Mouse (Mus musculus): ENCODE measurements around the gene Csmd2. TPM values are rescaled to one million over a fixed set of nuclear protein-coding genes. Genes with fewer than 3 reads are reported as not detected.

Gene Csmd2
- polyA plus RNA-seq, 1 experiment from 2014 or later = 0.05 TPM

DNA sequence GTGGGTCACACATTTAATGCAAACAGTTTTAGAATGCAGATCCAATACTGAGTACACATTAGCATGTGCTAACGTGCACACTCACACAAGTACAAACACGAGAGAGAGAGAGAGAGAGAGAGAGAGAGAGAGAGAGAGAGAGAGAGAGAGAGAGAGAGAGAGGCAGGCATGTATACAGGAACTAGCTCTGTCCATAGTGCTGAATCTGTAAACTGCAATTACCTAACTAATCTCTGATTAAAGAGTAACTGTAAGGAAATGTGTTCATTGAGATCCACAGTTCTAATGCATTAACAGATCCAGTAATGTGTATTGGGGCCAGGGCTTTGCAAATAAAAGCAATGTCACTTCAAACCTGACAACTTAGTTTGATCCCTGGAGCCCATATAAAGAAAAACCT lies 257.5 kb downstream of the Csmd2 start:
- no peak overlapping the region for H3K4me2 ChIP-seq (replicated peaks; ENCODE audit: low read depth)
- no peak overlapping the region for H3K4me3 ChIP-seq (ENCODE audit: low read depth, low read length)
- H3K27me3 ChIP-seq (replicated peaks; ENCODE audit: control insufficient read depth, insufficient read depth, low read length) = no peaks in the 10 kb centered on the region
- no peak overlapping the region for H3K27ac ChIP-seq (ENCODE audit: low read depth, low read length)
- H3K4me1 ChIP-seq (replicated peaks; ENCODE audit: control insufficient read depth, insufficient read depth, low read length) = no peaks in the 10 kb centered on the region
- no peak for TF ChIP-seq CTCF (IDR thresholded peaks at IDR 0.05; ENCODE audit: low read depth)
- no peaks in the 10 kb centered on the region for H3K36me3 ChIP-seq (ENCODE audit: control insufficient read depth, insufficient read depth)
- no peak overlapping the region for H3K9ac ChIP-seq (ENCODE audit: low read depth, low read length)
- 10% methylated on average over 2 of the region's 2 CpGs for WGBS
- no peak for ATAC-seq
- H3K9me3 ChIP-seq (ENCODE audit: control insufficient read depth) = no peaks in the 10 kb centered on the region

DNA sequence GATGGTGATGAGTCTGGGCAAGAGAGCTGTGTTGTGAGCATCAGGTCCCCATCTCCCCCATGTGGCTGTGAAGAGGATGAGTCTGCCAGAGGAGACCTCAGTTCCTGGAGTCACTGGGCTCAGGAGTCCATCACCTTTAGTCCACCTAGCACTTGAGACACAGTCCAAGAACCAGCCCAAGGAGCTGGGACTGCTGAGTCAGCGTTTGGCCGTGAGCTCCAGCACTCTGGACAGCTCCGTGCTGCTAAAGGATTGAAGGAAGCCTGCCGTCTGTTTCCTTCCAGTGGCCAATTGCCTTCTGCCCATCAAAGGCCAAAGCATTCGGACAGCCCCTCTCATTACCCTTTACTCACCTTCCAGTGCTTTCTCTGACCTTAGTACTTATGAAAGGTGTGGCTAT lies 261.0 kb downstream of the Csmd2 start:
- no peak overlapping the region for H3K4me3 ChIP-seq (ENCODE audit: low read depth, low read length)
- no peak overlapping the region for H3K9ac ChIP-seq (ENCODE audit: low read depth, low read length)
- no peak for TF ChIP-seq CTCF (IDR thresholded peaks at IDR 0.05; ENCODE audit: low read depth)
- no peak overlapping the region for H3K27ac ChIP-seq (ENCODE audit: low read depth, low read length)
- H3K4me1 ChIP-seq (replicated peaks; ENCODE audit: control insufficient read depth, insufficient read depth, low read length) = no peaks in the 10 kb centered on the region
- H3K4me2 ChIP-seq (replicated peaks; ENCODE audit: low read depth) = no peak overlapping the region
- H3K9me3 ChIP-seq (ENCODE audit: control insufficient read depth) = no peaks in the 10 kb centered on the region
- no peaks in the 10 kb centered on the region for H3K36me3 ChIP-seq (ENCODE audit: control insufficient read depth, insufficient read depth)
- whole genome bisulfite sequencing = 2% methylated on average over 5 of the region's 5 CpGs
- ATAC-seq = no peak
- no peaks in the 10 kb centered on the region for H3K27me3 ChIP-seq (replicated peaks; ENCODE audit: control insufficient read depth, insufficient read depth, low read length)

DNA sequence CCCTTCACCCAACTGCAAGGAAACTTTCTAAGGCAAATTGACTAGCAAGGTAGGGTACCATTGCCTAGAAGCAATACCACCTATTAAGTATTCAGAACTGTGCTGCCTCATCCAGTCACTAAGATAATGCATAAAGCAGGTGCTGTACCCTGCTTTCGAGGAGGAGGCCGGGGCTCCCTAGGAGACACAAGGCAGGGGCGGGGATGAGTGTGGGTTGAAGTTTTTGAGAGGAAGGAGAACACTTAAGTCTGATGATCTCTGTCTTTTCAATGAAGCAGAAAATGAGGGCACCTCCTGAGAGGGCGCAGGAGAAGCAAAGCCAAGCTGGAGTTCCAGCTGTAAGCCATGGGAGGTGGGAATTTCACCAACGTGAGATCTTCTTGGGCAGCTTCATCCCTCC lies 271.6 kb downstream of the Csmd2 start:
- Histone ChIP-seq H3K9ac (ENCODE audit: low read depth, low read length) (no peak overlapping the region), H3K27ac (ENCODE audit: low read depth, low read length) (no peak overlapping the region), H3K9me3 (ENCODE audit: control insufficient read depth) (no peaks in the 10 kb centered on the region), H3K4me3 (ENCODE audit: low read depth, low read length) (no peak overlapping the region), H3K4me1 (replicated peaks; ENCODE audit: control insufficient read depth, insufficient read depth, low read length) (no peaks in the 10 kb centered on the region), H3K4me2 (replicated peaks; ENCODE audit: low read depth) (no peak overlapping the region), H3K27me3 (replicated peaks; ENCODE audit: control insufficient read depth, insufficient read depth, low read length) (no peaks in the 10 kb centered on the region), H3K36me3 (ENCODE audit: control insufficient read depth, insufficient read depth) (no peaks in the 10 kb centered on the region)
- WGBS = 80% methylated on average over 5 of the region's 5 CpGs
- no peak for ATAC-seq
- TF ChIP-seq CTCF (IDR thresholded peaks at IDR 0.05; ENCODE audit: low read depth) = no peak

DNA sequence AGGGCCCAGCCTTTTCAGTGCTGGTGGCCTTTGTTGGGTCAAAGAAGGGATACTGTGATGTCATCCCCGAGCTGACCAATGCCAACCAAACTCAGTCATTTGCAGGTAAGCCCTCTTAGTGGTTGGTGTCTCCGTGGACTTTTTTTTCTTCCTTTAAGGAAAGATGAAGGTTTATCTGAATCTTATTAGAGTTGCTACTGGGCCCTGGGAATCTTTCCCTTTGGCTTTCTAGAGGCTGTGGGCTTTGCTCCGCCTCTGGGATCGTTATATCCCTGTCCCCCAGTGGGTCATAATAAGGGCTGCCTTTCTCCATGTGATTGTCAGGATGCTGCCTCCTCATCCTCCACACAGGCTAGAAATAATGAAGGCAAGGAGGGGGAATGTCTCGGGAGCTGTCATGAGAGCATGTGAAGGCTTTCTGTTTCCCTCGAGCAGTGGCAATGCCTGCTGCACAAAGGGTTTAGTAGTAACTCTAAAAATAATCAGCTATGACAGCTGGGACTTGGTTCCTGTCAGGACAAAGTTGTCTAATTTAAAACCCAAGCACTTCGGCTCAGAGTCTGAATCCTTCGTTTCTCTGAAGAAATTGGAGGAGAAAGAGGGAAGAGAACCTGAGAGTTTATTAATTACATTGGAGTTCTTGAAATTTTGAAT lies 273.4 kb downstream of the Csmd2 start, which contains the start of gene Hmgb4:
Gene Hmgb4 (minus strand): TSS at position 51 of the 654 bp plus-strand sequence.
- Histone ChIP-seq H3K4me3 (ENCODE audit: low read depth, low read length) (no peak within 1 kb of the TSS), H3K9me3 (ENCODE audit: control insufficient read depth) (no peaks in the 10 kb centered on the region), H3K27me3 (replicated peaks; ENCODE audit: control insufficient read depth, insufficient read depth, low read length) (no peaks in the 10 kb centered on the region), H3K9ac (ENCODE audit: low read depth, low read length) (no peak within 1 kb of the TSS), H3K27ac (ENCODE audit: low read depth, low read length) (no peak within 1 kb of the TSS), H3K36me3 (ENCODE audit: control insufficient read depth, insufficient read depth) (no peaks in the 10 kb centered on the region), H3K4me2 (replicated peaks; ENCODE audit: low read depth) (no peak within 1 kb of the TSS), H3K4me1 (replicated peaks; ENCODE audit: control insufficient read depth, insufficient read depth, low read length) (no peaks in the 10 kb centered on the region)
- no peak for ATAC-seq
- 73% methylated on average over 8 of the region's 8 CpGs for WGBS
- TF ChIP-seq CTCF (IDR thresholded peaks at IDR 0.05; ENCODE audit: low read depth) = no peak

DNA sequence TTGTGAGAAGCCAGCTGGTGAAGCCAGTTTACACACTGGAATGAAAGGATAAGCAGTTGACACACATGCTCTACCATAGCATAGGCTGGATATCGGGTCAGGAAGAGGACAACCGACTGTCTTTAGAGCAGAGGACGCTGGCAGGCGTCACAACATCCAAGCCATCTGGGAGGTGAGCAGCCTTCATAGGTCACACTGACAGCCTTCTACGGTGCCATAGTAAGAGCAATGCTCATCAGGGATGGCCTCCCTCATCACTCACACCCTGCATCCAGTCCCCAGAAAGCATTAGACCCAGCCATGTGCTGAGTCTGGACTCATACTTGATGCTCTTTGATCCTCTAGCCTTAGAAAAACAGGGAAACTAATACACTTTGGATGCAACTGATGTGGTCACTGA lies 276.8 kb downstream of the Csmd2 start:
- WGBS = 66% methylated on average over 5 of the region's 5 CpGs
- ATAC-seq = no peak
- no peak overlapping the region for H3K9ac ChIP-seq (ENCODE audit: low read depth, low read length)
- no peaks in the 10 kb centered on the region for H3K9me3 ChIP-seq (ENCODE audit: control insufficient read depth)
- H3K27ac ChIP-seq (ENCODE audit: low read depth, low read length) = no peak overlapping the region
- no peak for TF ChIP-seq CTCF (IDR thresholded peaks at IDR 0.05; ENCODE audit: low read depth)
- no peaks in the 10 kb centered on the region for H3K27me3 ChIP-seq (replicated peaks; ENCODE audit: control insufficient read depth, insufficient read depth, low read length)
- no peak overlapping the region for H3K4me2 ChIP-seq (replicated peaks; ENCODE audit: low read depth)
- no peak overlapping the region for H3K4me3 ChIP-seq (ENCODE audit: low read depth, low read length)
- H3K36me3 ChIP-seq (ENCODE audit: control insufficient read depth, insufficient read depth) = no peaks in the 10 kb centered on the region
- no peaks in the 10 kb centered on the region for H3K4me1 ChIP-seq (replicated peaks; ENCODE audit: control insufficient read depth, insufficient read depth, low read length)

DNA sequence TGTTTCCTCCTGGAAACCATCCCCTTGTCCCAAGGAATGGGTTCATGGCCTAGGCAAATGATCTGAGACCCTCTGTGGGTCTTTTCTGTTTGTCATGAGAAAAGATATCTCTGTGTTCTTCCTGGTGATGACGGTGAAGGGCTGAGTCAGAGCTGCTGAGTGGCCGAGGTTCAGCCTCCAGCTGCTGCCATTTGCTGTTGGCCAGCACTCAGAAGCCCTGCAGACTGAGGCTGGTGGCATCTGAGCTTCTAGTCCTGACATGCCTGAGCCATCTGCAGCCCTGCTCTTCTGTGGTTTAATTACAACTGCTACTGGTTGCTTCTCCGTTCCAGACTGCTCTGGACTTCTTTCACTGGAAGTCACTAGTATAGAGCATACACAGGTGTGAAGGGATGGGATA lies 277.7 kb downstream of the Csmd2 start:
- Histone ChIP-seq H3K27me3 (replicated peaks; ENCODE audit: control insufficient read depth, insufficient read depth, low read length) (no peaks in the 10 kb centered on the region), H3K9me3 (ENCODE audit: control insufficient read depth) (no peaks in the 10 kb centered on the region), H3K4me3 (ENCODE audit: low read depth, low read length) (no peak overlapping the region), H3K9ac (ENCODE audit: low read depth, low read length) (no peak overlapping the region), H3K4me1 (replicated peaks; ENCODE audit: control insufficient read depth, insufficient read depth, low read length) (no peaks in the 10 kb centered on the region), H3K36me3 (ENCODE audit: control insufficient read depth, insufficient read depth) (no peaks in the 10 kb centered on the region), H3K27ac (ENCODE audit: low read depth, low read length) (no peak overlapping the region), H3K4me2 (replicated peaks; ENCODE audit: low read depth) (no peak overlapping the region)
- 66% methylated on average over 3 of the region's 3 CpGs for WGBS
- TF ChIP-seq CTCF (IDR thresholded peaks at IDR 0.05; ENCODE audit: low read depth) = no peak
- no peak for ATAC-seq

All from intestine, postnatal 0 days (tissue).